Mouse (Mus musculus) left cerebral cortex, adult 18-20 months (tissue): ENCODE measurements around the gene Rnf213. TPM values are rescaled to one million over a fixed set of nuclear protein-coding genes. Genes with fewer than 3 reads are reported as not detected.
"Not testable (repeated sequence)": the region's sequence is repeated elsewhere in the genome, so short reads cannot be mapped to it uniquely, and the experiment has no call there.

Experiments used
- DNase-seq, 2 experiments: peaks; one replicate each; pipeline ENCODE4 v3.0.0; 2021 to 2022; ENCODE audit warnings: low spot score in 2 of 2, mixed read lengths in 1 of 2
- long read RNA-seq, 2 experiments: library from polyadenylated mRNA; stranded (forward); transcript quantifications; one replicate each; pipeline ENCODE4 v2.0.0; 2021
- total RNA-seq, 2 experiments: library from RNA; stranded (reverse); gene quantifications; 2 replicates each; pipeline ENCODE4 v1.2.3; 2021

Rnf213 gene
- total RNA-seq = 1 to 10 TPM; 3.6 to 4.0 TPM
- long read RNA-seq, experiment 1, partial matches to known transcripts = 0 of 1 reads
- long read RNA-seq, experiment 1, other reads (novel, unspliced or antisense) = 1 of 1 reads
- long read RNA-seq, experiment 2, partial matches to known transcripts = 0 of 1 reads
- long read RNA-seq, experiment 2, other reads (novel, unspliced or antisense) = 1 of 1 reads

DNA sequence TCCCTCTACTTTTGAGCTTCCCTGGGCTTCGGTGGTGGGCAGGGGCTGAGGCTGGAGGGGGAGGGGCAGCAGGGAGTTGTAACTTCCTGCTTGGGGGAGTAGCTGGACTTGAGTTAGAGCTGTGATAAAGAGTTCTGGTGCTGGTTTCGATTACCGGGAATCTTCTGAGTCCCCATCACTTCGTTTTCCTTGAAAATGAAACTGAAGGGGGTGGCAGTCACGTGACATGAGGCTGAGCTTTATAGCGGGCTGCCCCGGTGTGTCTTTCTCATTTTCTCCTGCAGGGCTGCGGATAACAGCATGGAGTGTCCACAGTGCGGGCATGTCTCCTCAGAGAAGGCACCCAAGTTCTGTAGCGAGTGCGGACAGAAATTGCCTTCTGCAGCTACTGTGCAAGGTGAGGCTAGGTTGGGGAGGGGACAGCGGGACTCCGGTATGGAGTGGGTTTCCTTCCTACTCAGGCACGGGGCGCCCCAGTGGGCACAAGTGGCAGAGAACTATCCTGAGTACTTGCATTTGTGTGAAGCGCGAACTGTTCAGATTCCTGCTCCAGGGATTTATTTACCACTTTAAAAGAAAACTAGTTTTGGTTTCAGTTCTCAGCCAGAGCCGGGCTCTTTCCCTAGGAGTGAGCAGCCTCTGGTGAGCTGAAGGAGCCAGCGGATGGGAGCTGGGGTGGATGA is at the start of gene Rnf213:
Rnf213 (plus strand) TSS at position 301 of the 683 bp plus-strand sequence.
- peak; percentile 23 to 24 for DNase-seq

- DNase-seq = no peak
These were observed 48.7 kb upstream of the Rnf213 start for GRCm38 (mm10) chr11:119344178-119344577.

- DNase-seq = no peak
These were observed 48.0 kb upstream of the Rnf213 start for GRCm38 (mm10) chr11:119344865-119345264.

- DNase-seq = no peak
These were observed 45.8 kb upstream of the Rnf213 start for GRCm38 (mm10) chr11:119347125-119347524.

- no peak for DNase-seq
These were observed 40.8 kb upstream of the Rnf213 start for GRCm38 (mm10) chr11:119352113-119352512.

- DNase-seq = no peak
These were observed 39.0 kb upstream of the Rnf213 start for GRCm38 (mm10) chr11:119353946-119354345.

DNA sequence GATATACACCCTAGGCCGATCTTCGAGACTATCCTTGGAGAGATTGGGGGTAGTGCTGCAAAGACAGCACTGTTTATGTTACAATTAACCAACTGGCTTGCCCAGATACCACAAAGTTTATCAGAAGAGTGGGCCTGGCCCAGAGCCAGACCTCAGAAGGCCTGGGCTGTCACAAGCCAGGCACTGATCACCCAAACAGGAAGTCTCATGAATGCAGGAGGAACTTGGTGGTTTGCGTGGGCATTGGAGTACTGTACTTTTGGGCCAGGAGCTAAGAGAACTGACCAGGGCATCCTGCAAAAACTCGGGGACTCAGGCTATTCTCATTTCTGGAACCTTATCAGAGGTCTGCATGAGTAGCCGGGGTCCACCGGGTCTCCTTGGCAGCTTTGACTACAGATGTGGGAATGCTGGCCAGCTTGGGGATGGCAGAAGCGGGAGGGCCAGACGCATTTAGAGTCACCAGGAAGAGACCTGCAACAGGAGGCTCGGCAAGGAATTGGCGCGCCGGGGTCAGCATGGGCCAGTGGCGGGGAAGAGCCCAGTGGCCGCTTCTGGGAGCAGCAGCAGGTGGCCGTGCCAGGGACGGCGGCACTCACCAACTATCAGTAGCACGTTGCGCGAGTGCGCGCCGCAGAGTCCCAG is 38.0 kb upstream of the Rnf213 start:
- DNase-seq = no peak

- DNase-seq = peak; percentile 80 to 81
These were observed 37.2 kb upstream of the Rnf213 start, which contains the start of the genes Sgsh and Slc26a11 for GRCm38 (mm10) chr11:119355443-119356385. TSS of gene Sgsh (minus strand) at chr11:119355536. TSS of gene Slc26a11 (plus strand) at chr11:119355557.

- no peak for DNase-seq
These were observed 33.8 kb upstream of the Rnf213 start for GRCm38 (mm10) chr11:119359089-119359488.

- DNase-seq = no peak
These were observed 29.9 kb upstream of the Rnf213 start for GRCm38 (mm10) chr11:119362769-119363533.

DNA sequence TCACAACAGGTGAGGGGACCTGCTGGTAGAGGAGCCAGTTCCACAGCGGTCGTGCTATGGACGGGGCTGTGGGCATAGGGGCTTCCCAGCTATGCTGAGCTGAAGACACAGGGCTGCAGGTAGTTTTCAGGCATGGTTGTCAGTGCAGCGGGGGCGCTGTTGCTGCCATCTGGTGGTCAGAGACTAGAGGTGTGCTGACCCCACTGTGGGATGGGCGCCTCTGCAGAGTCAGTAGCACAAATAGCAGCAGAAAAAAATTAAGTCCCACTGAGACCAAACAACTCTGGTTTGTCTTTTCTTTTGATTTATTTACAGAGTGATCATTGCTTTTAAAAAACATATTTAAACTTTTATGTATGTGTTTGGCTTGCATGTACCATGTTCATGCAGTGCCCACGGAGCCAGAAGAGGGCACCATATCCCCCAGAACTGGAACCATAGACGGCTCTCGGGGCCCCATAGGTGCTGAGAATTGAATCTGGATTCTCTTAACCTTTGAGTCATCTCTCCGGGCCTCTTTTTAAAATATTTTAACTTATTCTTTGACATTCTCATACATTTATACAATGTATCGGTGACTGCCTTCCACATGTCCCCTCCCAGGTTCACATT is 29.3 kb upstream of the Rnf213 start:
- peak; percentile 69 for DNase-seq

DNA sequence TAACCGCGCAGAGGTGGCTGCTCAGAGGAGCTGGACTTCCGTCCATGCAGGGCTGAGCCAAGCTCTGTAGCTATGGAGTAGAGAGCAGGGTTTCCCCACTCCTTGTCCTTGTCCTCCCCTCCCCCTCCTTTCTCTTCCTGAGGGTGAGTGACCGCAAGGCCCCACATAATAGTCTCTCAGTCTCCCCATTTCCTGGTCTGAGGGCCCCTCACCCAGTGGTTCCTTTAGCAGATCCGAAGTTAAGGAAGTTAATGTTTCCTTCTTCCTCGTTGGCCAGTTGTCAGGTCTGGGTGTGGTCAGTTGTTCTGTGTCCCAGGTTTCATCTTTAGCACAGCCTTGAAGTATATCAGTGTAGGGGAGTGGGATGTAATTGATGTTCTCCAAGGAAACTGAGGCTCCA is 17.5 kb upstream of the Rnf213 start:
- DNase-seq = no peak

GRCm38 (mm10) chr11:119377326-119377725 is 15.6 kb upstream of the Rnf213 start:
- DNase-seq = no peak

DNA sequence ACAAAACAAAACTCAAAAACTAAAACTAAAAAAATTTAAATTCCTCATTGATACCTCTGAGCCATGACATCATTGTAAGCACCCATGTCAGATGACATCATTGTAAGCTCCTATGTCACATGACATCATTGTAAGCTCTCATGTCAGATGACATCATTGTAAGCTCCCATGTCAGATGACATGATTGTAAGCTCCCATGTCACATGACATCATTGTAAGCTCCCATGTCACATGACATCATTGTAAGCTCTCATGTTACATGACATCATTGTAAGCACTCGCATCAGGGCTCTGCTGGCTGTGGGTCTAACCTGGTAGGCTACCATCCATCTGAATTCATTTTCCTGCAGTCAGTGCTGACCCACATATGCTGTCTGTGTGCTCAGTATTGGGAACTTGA is 14.3 kb upstream of the Rnf213 start:
- DNase-seq = no peak

- no peak for DNase-seq
These were observed 11.1 kb upstream of the Rnf213 start for GRCm38 (mm10) chr11:119381631-119382337.

DNA sequence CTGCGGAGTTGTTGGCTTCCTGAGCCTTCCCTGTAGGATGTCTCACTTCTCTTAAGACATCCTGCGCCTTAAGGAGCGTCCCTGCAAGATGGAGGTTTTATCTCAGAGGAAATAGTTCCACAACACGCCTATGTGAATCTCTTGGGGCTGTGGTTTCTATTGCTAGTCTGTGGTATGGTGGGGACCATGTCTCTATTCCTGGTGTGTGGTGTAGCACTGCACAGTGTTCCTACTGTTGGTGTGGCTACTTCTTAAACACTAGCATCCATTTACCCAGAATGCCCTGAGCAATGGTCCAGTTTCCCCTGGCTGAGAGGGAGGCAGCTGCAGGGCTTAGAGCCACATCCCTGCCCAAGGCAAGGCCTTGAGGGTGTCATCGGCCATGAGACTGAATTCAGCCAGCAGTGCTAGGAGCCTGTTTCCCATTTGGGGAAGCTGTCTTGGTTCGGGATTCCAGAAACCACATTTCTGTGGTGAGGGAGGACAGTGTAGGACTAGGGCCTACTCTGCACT is 10.5 kb upstream of the Rnf213 start:
- DNase-seq = no peak

DNA sequence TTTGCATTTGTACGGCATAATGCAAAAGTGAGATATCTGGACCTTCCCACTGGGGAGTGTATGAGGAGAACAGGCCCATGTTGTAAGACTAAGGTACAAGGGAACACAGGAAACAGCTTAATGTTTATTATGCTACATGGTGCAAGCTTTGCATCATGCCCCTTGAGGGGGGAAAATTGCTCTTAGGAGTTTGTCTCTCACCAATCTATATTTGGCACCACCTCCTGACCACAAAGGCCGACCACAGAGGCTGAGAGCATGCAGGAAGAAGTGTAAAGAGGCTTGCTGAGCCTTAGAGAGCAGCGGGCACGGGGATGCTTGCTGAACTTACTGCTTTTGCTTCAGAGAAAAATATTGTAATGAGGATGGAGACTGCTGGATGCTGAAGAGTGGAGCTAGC is 8.0 kb upstream of the Rnf213 start:
- DNase-seq = no peak

DNA sequence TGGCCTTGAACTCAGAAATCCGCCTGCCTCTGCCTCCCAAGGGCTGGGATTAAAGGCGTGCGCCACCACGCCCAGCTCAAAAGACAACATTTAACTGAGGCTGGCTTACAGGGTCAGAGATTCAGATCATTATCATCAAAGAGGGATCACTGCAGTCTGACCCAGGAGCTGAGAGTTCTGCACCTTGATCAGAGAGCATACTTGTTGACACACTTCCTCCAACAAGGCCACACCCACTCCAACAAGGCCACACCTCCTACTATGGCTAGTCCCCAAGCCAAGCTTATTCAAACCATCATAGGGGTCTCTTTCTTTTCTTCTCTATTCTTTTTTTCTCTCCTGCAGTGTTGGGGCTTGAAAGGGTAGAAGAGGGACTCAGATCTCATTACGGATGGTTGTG is 6.6 kb upstream of the Rnf213 start:
- no peak for DNase-seq

DNA sequence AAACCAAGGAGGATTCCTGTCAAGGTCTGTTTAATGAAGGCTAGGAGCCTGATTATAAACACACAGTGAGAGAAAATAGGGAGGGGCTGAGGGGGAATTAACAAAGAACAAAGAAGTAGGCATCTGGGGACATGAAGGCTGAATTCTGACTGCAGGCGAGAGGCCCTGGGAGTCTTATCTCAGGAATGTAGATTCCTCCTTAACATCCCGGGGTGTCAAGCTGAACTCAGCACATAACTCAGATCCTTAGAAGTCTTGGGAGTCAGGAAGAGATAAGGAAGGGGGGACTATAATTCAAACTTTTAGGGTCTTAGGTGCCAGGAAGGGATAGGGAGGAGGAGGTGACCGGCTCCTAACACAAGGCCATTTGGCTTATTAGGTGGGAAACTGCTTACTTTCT is 5.6 kb upstream of the Rnf213 start:
- not testable (repeated sequence) for DNase-seq
